Mouse (Mus musculus): ENCODE results near the gene Gm5849.
"Not testable (repeated sequence)": the region's sequence is repeated elsewhere in the genome, so short reads cannot be mapped to it uniquely, and the experiment has no call there.

Gm5849 gene

GRCm38 (mm10) chr3:90777776-90778175, at the start of gene Gm5849:
Gene Gm5849 (minus strand): TSS chr3:90777876.
- not testable (repeated sequence) for DNase-seq (ENCODE audit: low spot score)

GRCm38 (mm10) chr3:90749658-90750057, 28.0 kb downstream of the Gm5849 start:
- no peak for DNase-seq (ENCODE audit: low spot score)

GRCm38 (mm10) chr3:90726606-90727005, 51.1 kb downstream of the Gm5849 start, which contains the start of gene Pglyrp4:
Gene Pglyrp4 (plus strand): TSS chr3:90726906.
- no peak for DNase-seq (ENCODE audit: low spot score)

Measured in c-Kit-positive CD71-positive TER-119-positive erythroid progenitor cells, embryonic 14.5 days (primary cell).